Mouse (Mus musculus) embryonic fibroblast, embryonic 13.5 days (primary cell): ENCODE measurements around the gene Tor1a. TPM values are rescaled to one million over a fixed set of nuclear protein-coding genes. Genes with fewer than 3 reads are reported as not detected.

Experiments used
- H3K27ac ChIP-seq: 2 replicates; pipeline ENCODE4 v1.5.1; 2012; ENCODE audit warnings: low read length, control low read depth, inconsistent platforms; ENCODE audit not compliant: insufficient read depth
- H3K4me1 ChIP-seq: 2 replicates; pipeline ENCODE4 v1.6.1; 2011; ENCODE audit warnings: low read length; ENCODE audit not compliant: control insufficient read depth, insufficient read depth
- H3K4me3 ChIP-seq: 2 replicates; pipeline ENCODE4 v1.5.1; 2011; ENCODE audit warnings: mild to moderate bottlenecking, control low read depth, low read length; ENCODE audit not compliant: insufficient read depth
- CTCF ChIP-seq: IDR thresholded peaks from 2 replicates; pipeline ENCODE4 v1.5.1; 2011; ENCODE audit warnings: mild to moderate bottlenecking, control low read depth, low read length, moderate library complexity, borderline replicate concordance; ENCODE audit not compliant: insufficient read depth
- POLR2A ChIP-seq: IDR thresholded peaks from 2 replicates; pipeline ENCODE4 v1.6.1; 2011; ENCODE audit warnings: low read depth, mild to moderate bottlenecking, control low read depth, low read length, moderate library complexity
- polyA plus RNA-seq: library from polyadenylated mRNA; stranded (reverse); fragments of >200 nt; gene quantifications from 2 replicates; pipeline ENCODE4 v1.2.4, GENCODE M21; 2011; ENCODE audit warnings: low read depth; ENCODE audit not compliant: missing spikeins, insufficient read length

Tor1a gene
- polyA plus RNA-seq, 1 experiment: 38.9 TPM

DNA sequence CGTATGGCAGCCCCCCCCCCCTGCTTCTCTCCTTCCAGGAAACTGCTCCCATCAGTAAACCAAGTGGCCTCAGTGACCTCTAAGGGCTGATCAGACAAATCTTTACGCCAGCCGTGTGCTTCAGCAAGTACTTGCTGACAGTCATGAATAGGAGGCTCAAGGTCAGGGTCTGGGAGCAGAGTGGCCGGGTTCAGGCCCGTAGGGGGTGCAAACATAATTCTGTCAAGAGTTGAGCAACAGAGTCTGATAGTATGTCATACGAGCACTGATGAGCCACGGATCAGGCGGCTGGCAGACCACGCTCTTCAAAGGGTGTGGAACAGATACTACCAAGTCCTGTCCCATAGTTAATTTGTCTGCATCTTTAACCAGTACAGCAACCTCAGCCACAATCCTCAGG is 22.5 kb upstream of the Tor1a start:
- H3K4me3 ChIP-seq: no peak overlapping the region
- H3K4me1 ChIP-seq: no peaks in the 10 kb centered on the region
- no peak for TF ChIP-seq CTCF
- no peak for TF ChIP-seq POLR2A
- no peak overlapping the region for H3K27ac ChIP-seq

DNA sequence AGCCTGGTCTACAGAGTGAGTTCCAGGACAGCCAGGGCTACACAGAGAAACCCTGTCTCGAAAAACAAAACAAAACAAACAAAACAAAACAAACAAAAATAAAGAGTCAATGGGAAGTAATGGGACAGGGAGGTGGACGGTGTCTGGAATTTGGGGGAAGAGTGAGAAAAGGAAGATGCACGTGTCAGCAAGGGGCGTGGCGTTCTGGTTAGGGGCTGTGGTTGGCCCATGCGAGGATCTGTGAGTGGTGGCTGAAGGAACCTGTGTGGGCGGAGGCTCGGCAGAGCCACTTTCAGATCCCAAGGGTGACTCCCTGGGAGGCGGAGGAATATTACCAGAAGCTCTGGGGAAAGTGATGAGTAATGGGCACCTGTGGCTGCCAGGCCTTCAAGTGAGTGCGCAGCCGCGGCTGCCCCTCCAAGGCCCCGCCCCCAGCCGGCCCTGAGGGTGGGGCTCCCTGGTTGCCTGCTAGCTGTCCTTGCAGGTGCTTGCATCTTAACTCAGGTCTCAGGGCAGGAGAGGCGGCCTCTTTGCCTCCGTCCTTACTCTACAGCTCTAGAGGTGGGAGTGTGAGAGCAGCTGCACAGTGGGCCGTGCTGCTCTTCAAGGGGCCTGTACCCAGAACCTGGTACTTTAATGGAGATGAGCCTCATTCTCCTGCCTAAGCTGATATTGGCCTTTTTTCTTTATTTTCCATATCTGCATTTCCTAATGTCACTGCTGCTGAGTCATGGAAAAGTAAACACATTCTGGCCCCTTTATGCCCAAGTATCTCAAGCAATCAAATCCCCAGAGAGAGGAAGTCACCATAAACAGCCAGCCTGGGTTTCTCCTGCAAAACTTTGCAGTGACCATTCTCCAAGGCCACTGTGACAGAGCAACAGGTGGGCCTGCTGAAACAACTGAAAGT is 17.6 kb upstream of the Tor1a start:
- no peak overlapping the region for H3K4me3 ChIP-seq
- no peak overlapping the region for H3K27ac ChIP-seq
- TF ChIP-seq CTCF: no peak
- TF ChIP-seq POLR2A: no peak
- no peaks in the 10 kb centered on the region for H3K4me1 ChIP-seq

DNA sequence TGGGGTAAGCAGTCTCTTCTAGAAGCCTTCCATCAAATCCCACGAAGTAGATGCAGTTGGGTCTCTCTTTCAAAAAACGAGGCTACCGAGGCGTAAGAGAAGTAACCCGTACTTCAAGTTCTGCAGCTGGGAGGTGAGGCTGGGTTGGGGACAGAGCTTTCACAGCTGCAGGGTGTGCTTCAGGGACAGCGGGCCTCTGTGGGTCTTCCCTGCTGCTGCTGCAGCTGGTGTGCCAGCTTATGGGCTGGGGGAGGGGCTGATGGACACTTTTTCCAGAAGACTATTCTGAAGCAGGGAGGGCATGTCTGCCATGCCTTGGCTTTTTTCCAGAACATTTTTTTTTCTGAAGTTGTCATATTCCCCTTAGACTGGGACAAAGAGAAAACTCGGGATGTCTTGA is 15.3 kb upstream of the Tor1a start:
- Histone ChIP-seq H3K4me1 (no peaks in the 10 kb centered on the region), H3K27ac (no peak overlapping the region), H3K4me3 (peak overlapping the region; percentile 68)
- TF ChIP-seq POLR2A (no peak), CTCF (no peak)

DNA sequence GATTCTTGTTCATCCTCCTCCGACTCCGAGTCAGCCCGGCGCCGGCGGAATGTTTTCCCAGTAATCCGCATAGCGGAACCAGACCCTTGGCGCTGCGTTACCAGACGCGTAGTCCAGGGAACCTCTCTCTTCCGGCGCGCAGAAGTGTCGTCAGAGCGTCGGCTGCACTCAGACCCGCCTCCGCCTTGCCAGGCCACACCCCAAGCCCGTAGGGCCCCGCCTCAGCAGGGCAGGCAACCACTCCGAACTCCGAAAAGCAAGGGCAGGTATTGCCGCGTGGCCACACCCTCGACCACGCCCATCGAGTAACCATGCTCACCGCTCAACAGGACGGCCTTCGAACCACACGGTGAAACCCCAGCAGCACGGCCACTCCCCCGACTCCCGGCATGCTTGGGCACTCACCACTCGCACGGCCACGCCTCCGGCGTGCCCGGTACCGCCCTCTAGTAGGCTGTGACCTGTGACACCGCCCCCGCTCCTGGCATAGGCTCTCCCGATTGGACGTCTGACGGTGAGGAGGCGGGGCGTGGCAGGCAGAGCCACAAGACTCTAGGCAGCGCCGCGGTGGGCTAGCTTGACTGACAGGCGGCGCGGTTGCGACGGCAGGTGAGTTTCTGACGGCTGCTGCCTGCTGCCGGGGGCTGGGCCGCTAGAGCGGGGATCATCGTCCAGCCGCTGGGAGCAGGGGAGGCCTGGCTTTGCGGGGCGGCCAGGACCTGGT is 14.2 kb upstream of the Tor1a start, which contains the start of the genes BC005624 and Usp20:
TSS of gene BC005624 (minus strand) at position 412 of the 724 bp plus-strand sequence.
TSS of gene Usp20 (plus strand) at position 490 of the 724 bp plus-strand sequence.
- Histone ChIP-seq H3K4me1 (no peaks in the 10 kb centered on the region), H3K4me3 (peak within 1 kb of the TSS; percentile 84), H3K27ac (no peak within 1 kb of the TSS)
- TF ChIP-seq POLR2A: peak; percentile 82
- TF ChIP-seq CTCF: no peak

DNA sequence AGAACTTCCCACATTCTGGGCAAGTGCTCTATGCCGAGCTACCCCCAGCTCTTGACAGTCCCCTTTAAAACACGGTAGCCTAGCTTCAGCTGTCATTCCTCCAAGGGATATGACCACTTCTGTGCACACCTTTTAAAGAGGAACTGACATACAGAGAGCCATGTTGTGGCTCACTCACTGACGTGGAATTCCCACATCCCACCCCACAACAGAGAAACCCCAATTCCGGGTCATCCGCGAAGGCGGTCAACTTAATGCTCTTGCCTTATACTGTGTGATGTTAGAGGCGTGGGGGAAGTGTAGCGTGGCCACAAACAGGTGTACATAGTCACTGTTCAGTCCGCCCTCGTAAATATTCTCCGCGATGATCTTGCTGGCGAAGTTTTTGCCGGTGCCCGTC is 907 bp downstream of the Tor1a start:
- H3K4me1 ChIP-seq: no peaks in the 10 kb centered on the region; the same call in 1 of the 2 replicates
- no peak for TF ChIP-seq CTCF
- H3K27ac ChIP-seq: no peak overlapping the region
- peak overlapping the region; percentile 72 for H3K4me3 ChIP-seq

DNA sequence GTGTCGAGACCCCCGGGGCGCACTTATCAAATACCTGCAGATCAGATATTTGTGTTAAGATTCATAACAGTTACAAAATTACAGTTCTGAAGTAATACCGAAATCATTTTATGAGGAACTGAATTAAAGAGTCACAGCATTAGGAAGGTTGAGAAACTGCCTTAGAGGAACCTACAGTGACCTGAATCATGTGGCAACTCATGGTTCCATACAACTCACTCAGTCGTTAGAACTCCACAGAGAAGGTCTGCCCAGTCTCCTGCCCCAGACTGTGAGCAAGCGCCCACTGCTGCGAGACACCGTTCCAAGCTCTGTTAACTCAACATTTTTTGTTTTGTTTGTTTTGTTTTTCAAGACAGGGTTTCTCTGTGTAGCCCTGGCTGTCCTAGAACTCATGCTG is 2.1 kb downstream of the Tor1a start:
- H3K4me3 ChIP-seq: no peak overlapping the region
- H3K27ac ChIP-seq: no peak overlapping the region
- no peaks in the 10 kb centered on the region; the same call in 1 of the 2 replicates for H3K4me1 ChIP-seq
- TF ChIP-seq POLR2A (no peak), CTCF (no peak)

DNA sequence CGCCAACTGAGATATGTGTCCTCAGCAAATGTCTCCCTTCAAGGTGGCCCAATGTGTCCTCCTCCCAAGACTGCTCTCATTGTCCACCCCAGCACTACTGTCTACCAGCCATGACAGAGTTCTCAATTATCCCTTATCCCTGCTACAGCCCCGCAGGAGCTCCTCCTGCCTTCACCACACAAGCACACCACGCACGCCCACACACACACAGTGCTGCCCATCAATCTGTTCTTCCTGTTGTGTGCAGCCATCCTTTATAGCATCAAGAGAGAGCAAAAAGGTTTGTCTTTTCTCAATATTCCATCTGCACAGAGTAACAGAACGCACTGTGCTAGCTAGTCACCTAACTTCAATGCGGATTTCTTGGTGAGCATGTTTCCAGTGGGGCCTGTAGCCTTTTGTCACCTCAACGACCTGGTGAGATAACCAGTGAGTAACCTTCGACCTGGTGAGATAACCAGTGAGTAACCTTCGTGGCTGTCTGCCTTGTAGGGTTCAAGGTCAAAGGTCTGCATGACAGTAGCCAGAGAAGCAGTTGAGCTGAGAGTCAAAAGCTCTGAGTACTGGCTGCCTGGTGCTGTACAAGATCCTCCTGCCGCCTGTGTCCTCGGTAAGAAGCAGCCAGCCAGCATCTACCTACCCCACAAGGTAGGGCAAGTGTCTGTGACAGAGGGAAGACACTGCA is 5.0 kb downstream of the Tor1a start:
- Histone ChIP-seq H3K4me1 (no peaks in the 10 kb centered on the region; the same call in 1 of the 2 replicates), H3K27ac (no peak overlapping the region), H3K4me3 (no peak overlapping the region)
- TF ChIP-seq CTCF (no peak), POLR2A (no peak)

DNA sequence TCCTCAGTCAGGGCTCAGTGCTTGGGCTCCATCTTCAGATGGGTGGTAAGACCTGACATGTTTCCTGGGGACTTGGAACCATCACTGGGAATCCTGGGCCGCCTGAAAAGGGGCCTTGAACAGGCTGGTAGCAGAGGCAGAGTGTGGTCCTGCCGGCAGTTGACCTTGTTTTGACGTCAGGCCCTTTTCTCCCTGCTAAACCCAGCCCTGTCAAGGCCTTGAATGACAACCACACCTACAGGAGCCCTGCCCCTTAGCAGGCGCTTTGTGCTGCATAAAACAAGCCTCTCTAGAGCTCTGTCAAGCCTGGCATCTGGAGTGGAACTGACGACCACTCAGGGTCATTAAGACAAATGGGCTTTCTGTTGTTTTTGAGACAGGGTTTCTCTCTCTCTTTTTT is 7.9 kb downstream of the Tor1a start:
- Histone ChIP-seq H3K27ac (no peak overlapping the region), H3K4me3 (no peak overlapping the region), H3K4me1 (no peaks in the 10 kb centered on the region)
- TF ChIP-seq CTCF (no peak), POLR2A (no peak)

DNA sequence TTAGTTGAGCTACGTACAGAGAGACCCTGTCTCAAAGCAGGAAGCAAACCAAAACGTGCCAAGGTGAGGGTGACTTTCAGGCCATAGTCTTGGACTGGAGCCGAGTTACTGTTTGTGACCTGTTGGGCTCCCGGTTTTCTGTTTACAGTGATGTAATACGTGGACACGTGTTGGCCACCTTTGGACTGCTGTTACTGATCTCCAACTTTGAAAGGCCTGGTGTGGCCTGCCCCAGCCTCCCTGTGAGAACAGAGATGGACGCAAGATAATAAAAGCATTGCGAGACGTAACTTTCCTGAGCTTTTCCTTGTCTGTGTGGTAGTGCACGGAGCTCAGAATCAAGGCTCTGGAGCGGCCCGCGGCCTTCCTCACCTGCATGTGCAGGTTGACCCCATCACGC is 9.0 kb downstream of the Tor1a start:
- no peak overlapping the region for H3K4me3 ChIP-seq
- no peak for TF ChIP-seq POLR2A
- no peak for TF ChIP-seq CTCF
- H3K4me1 ChIP-seq: no peaks in the 10 kb centered on the region
- no peak overlapping the region for H3K27ac ChIP-seq

DNA sequence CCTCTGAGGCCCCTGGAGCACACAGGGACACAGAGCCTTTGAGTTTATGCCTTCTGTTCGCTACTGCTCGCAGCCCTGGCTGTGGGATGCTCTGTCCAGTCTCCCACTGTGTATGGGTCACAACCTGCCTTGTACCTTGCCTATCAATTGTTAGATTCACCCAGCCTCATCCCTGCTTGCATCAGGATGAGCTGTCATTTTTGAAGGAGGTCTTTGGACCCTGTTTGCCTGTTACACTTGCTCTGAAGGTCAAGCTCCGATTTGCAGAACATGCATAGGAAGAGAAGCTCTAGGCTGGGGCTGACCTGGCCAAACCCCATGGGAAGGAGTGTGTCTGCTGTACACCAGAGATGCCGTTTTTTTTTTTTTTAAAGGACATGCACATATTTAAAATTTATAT is 10.2 kb downstream of the Tor1a start:
- H3K27ac ChIP-seq: no peak overlapping the region
- no peak overlapping the region for H3K4me3 ChIP-seq
- TF ChIP-seq CTCF: no peak
- no peak for TF ChIP-seq POLR2A
- H3K4me1 ChIP-seq: no peaks in the 10 kb centered on the region
